Mouse (Mus musculus): Measurements from ENCODE around the gene Pla2g2e. TPM values are rescaled to one million over a fixed set of nuclear protein-coding genes. Genes with fewer than 3 reads are reported as not detected.
"Not testable (repeated sequence)": the region's sequence is repeated elsewhere in the genome, so short reads cannot be mapped to it uniquely, and the experiment has no call there.

The Pla2g2e gene
- polyA plus RNA-seq, 1 experiment = not detected

- TF ChIP-seq GATA1 (IDR thresholded peaks at IDR 0.05; ENCODE audit: low read length) (no peak), TAL1 (IDR thresholded peaks at IDR 0.05; ENCODE audit: low read length) (no peak)
- Histone ChIP-seq H3K4me3 (replicated peaks) (no peak overlapping the region), H3K36me3 (ENCODE audit: control insufficient read depth) (no peaks in the 10 kb centered on the region), H3K9me3 (ENCODE audit: control insufficient read depth, low read length) (no peaks in the 10 kb centered on the region), H3K4me1 (ENCODE audit: control insufficient read depth) (no peaks in the 10 kb centered on the region; the same call in 1 of the 2 replicates), H3K27me3 (ENCODE audit: control insufficient read depth) (peaks cover 3% of the 10 kb centered on the region)
Measured at GRCm38 (mm10) chr4:138859245-138859644, 18.5 kb upstream of the Pla2g2e start.

GRCm38 (mm10) chr4:138859728-138860127 is 18.0 kb upstream of the Pla2g2e start:
- Histone ChIP-seq H3K4me1 (ENCODE audit: control insufficient read depth) (no peaks in the 10 kb centered on the region; the same call in 1 of the 2 replicates), H3K4me3 (replicated peaks) (no peak overlapping the region), H3K9me3 (ENCODE audit: control insufficient read depth, low read length) (no peaks in the 10 kb centered on the region), H3K27me3 (ENCODE audit: control insufficient read depth) (peaks cover 3% of the 10 kb centered on the region), H3K36me3 (ENCODE audit: control insufficient read depth) (no peaks in the 10 kb centered on the region)
- no peak for TF ChIP-seq TAL1 (IDR thresholded peaks at IDR 0.05; ENCODE audit: low read length)
- TF ChIP-seq GATA1 (IDR thresholded peaks at IDR 0.05; ENCODE audit: low read length) = no peak

- Histone ChIP-seq H3K36me3 (ENCODE audit: control insufficient read depth) (no peaks in the 10 kb centered on the region), H3K27me3 (ENCODE audit: control insufficient read depth) (peaks cover 3% of the 10 kb centered on the region), H3K4me1 (ENCODE audit: control insufficient read depth) (no peaks in the 10 kb centered on the region; the same call in 1 of the 2 replicates), H3K4me3 (replicated peaks) (no peak within 1 kb of the TSS), H3K9me3 (ENCODE audit: control insufficient read depth, low read length) (no peaks in the 10 kb centered on the region)
- no peak for TF ChIP-seq TAL1 (IDR thresholded peaks at IDR 0.05; ENCODE audit: low read length)
- TF ChIP-seq GATA1 (IDR thresholded peaks at IDR 0.05; ENCODE audit: low read length) = no peak
Measured at GRCm38 (mm10) chr4:138863344-138863998, 14.3 kb upstream of the Pla2g2e start, which contains the start of gene Pla2g5. Pla2g5 (minus strand) TSS chr4:138863482.

GRCm38 (mm10) chr4:138865092-138865491 is 12.7 kb upstream of the Pla2g2e start:
- Histone ChIP-seq H3K36me3 (ENCODE audit: control insufficient read depth) (no peaks in the 10 kb centered on the region), H3K4me3 (replicated peaks) (no peak overlapping the region), H3K9me3 (ENCODE audit: control insufficient read depth, low read length) (no peaks in the 10 kb centered on the region), H3K27me3 (ENCODE audit: control insufficient read depth) (no peaks in the 10 kb centered on the region), H3K4me1 (ENCODE audit: control insufficient read depth) (no peaks in the 10 kb centered on the region)
- TF ChIP-seq GATA1 (IDR thresholded peaks at IDR 0.05; ENCODE audit: low read length) = no peak
- no peak for TF ChIP-seq TAL1 (IDR thresholded peaks at IDR 0.05; ENCODE audit: low read length)

GRCm38 (mm10) chr4:138865991-138866390 is 11.8 kb upstream of the Pla2g2e start:
- Histone ChIP-seq H3K4me1 (ENCODE audit: control insufficient read depth) (no peaks in the 10 kb centered on the region), H3K4me3 (replicated peaks) (no peak overlapping the region), H3K36me3 (ENCODE audit: control insufficient read depth) (no peaks in the 10 kb centered on the region), H3K9me3 (ENCODE audit: control insufficient read depth, low read length) (no peaks in the 10 kb centered on the region), H3K27me3 (ENCODE audit: control insufficient read depth) (no peaks in the 10 kb centered on the region)
- TF ChIP-seq GATA1 (IDR thresholded peaks at IDR 0.05; ENCODE audit: low read length) (no peak), TAL1 (IDR thresholded peaks at IDR 0.05; ENCODE audit: low read length) (no peak)

GRCm38 (mm10) chr4:138866413-138866812 is 11.3 kb upstream of the Pla2g2e start:
- H3K36me3 ChIP-seq (ENCODE audit: control insufficient read depth) = no peaks in the 10 kb centered on the region
- no peaks in the 10 kb centered on the region for H3K9me3 ChIP-seq (ENCODE audit: control insufficient read depth, low read length)
- H3K4me1 ChIP-seq (ENCODE audit: control insufficient read depth) = no peaks in the 10 kb centered on the region
- no peak for TF ChIP-seq TAL1 (IDR thresholded peaks at IDR 0.05; ENCODE audit: low read length)
- TF ChIP-seq GATA1 (IDR thresholded peaks at IDR 0.05; ENCODE audit: low read length) = no peak
- H3K27me3 ChIP-seq (ENCODE audit: control insufficient read depth) = no peaks in the 10 kb centered on the region
- H3K4me3 ChIP-seq (replicated peaks) = no peak overlapping the region

GRCm38 (mm10) chr4:138868666-138869065 is 9.1 kb upstream of the Pla2g2e start:
- H3K27me3 ChIP-seq (ENCODE audit: control insufficient read depth) = no peaks in the 10 kb centered on the region
- H3K9me3 ChIP-seq (ENCODE audit: control insufficient read depth, low read length) = no peaks in the 10 kb centered on the region
- H3K4me3 ChIP-seq (replicated peaks) = no peak overlapping the region
- TF ChIP-seq GATA1 (IDR thresholded peaks at IDR 0.05; ENCODE audit: low read length) (no peak), TAL1 (IDR thresholded peaks at IDR 0.05; ENCODE audit: low read length) (no peak)
- H3K4me1 ChIP-seq (ENCODE audit: control insufficient read depth) = no peaks in the 10 kb centered on the region
- no peaks in the 10 kb centered on the region for H3K36me3 ChIP-seq (ENCODE audit: control insufficient read depth)

GRCm38 (mm10) chr4:138873864-138874263 is 3.9 kb upstream of the Pla2g2e start, which contains the start of gene Gm13030:
Gm13030 (minus strand) TSS chr4:138873964.
- H3K36me3 ChIP-seq (ENCODE audit: control insufficient read depth) = no peaks in the 10 kb centered on the region
- H3K9me3 ChIP-seq (ENCODE audit: control insufficient read depth, low read length) = no peaks in the 10 kb centered on the region; the same call in 1 of the 2 replicates
- H3K27me3 ChIP-seq (ENCODE audit: control insufficient read depth) = no peaks in the 10 kb centered on the region
- H3K4me3 ChIP-seq (replicated peaks) = no peak within 1 kb of the TSS
- TF ChIP-seq GATA1 (IDR thresholded peaks at IDR 0.05; ENCODE audit: low read length) = no peak
- no peak for TF ChIP-seq TAL1 (IDR thresholded peaks at IDR 0.05; ENCODE audit: low read length)
- no peaks in the 10 kb centered on the region for H3K4me1 ChIP-seq (ENCODE audit: control insufficient read depth)

GRCm38 (mm10) chr4:138875275-138875674 is 2.5 kb upstream of the Pla2g2e start:
- H3K27me3 ChIP-seq (ENCODE audit: control insufficient read depth); H3K4me1 ChIP-seq (ENCODE audit: control insufficient read depth); H3K4me3 ChIP-seq (replicated peaks); H3K9me3 ChIP-seq (ENCODE audit: control insufficient read depth, low read length); H3K36me3 ChIP-seq (ENCODE audit: control insufficient read depth): not testable (repeated sequence)

GRCm38 (mm10) chr4:138875986-138876385 is 1.8 kb upstream of the Pla2g2e start:
- Histone ChIP-seq H3K36me3 (ENCODE audit: control insufficient read depth) (no peaks in the 10 kb centered on the region), H3K4me1 (ENCODE audit: control insufficient read depth) (no peaks in the 10 kb centered on the region), H3K27me3 (ENCODE audit: control insufficient read depth) (no peaks in the 10 kb centered on the region; the same call in 1 of the 2 replicates), H3K4me3 (replicated peaks) (no peak overlapping the region), H3K9me3 (ENCODE audit: control insufficient read depth, low read length) (no peaks in the 10 kb centered on the region; the same call in 1 of the 2 replicates)
- TF ChIP-seq GATA1 (IDR thresholded peaks at IDR 0.05; ENCODE audit: low read length) = no peak
- no peak for TF ChIP-seq TAL1 (IDR thresholded peaks at IDR 0.05; ENCODE audit: low read length)
